Mouse (Mus musculus) heart, embryonic 11.5 days (tissue): ENCODE measurements around the gene Slirp. TPM values are rescaled to one million over a fixed set of nuclear protein-coding genes. Genes with fewer than 3 reads are reported as not detected.

Experiments
- ATAC-seq: fragments of 200-750 bp; cut with Nextera tagmentation; replicated peaks from 2 replicates; pipeline ENCODE4 v1.8.0; 2017; ENCODE audit warnings: moderate library complexity; ENCODE audit not compliant: insufficient number of reproducible peaks, low FRiP score, low TSS enrichment
- H3K27ac ChIP-seq: fragments of 300-500 bp; sonication (generic); 2 replicates; pipeline ENCODE4 v1.5.1; 2014; ENCODE audit warnings: mild to moderate bottlenecking, low read depth, low read length
- H3K27me3 ChIP-seq: fragments of 300-500 bp; sonication (generic); 2 replicates; pipeline ENCODE4 v1.6.1; 2014; ENCODE audit warnings: mild to moderate bottlenecking, low read length, mixed read lengths; ENCODE audit not compliant: control insufficient read depth, insufficient read depth
- H3K36me3 ChIP-seq: fragments of 300-500 bp; sonication (generic); 2 replicates; pipeline ENCODE4 v1.6.1; 2014; ENCODE audit warnings: mild to moderate bottlenecking, low read length, moderate library complexity, mixed read lengths; ENCODE audit not compliant: control insufficient read depth, insufficient read depth
- H3K4me1 ChIP-seq: fragments of 300-500 bp; sonication (generic); 2 replicates; pipeline ENCODE4 v1.6.1; 2014; ENCODE audit warnings: low read length; ENCODE audit not compliant: control insufficient read depth, insufficient read depth
- H3K4me2 ChIP-seq: fragments of 300-500 bp; sonication (generic); 2 replicates; pipeline ENCODE4 v1.6.1; 2014; ENCODE audit warnings: mild to moderate bottlenecking, moderate library complexity
- H3K4me3 ChIP-seq: fragments of 300-500 bp; sonication (generic); 2 replicates; pipeline ENCODE4 v1.5.1; 2014; ENCODE audit warnings: low read depth, low read length
- H3K9ac ChIP-seq: fragments of 300-500 bp; sonication (generic); 2 replicates; pipeline ENCODE4 v1.6.1; 2014; ENCODE audit warnings: mild to moderate bottlenecking, low read depth, low read length, moderate library complexity
- H3K9me3 ChIP-seq: fragments of 300-500 bp; sonication (generic); replicated peaks from 2 replicates; pipeline ENCODE4 v1.6.1; 2016; ENCODE audit warnings: low read length; ENCODE audit not compliant: control insufficient read depth
- WGBS: fragments of 180-500 bp; shearing (Covaris S2); extraction: QIAGEN DNeasy Blood & Tissue Kit; methylation state at CpG from one replicate; pipeline ENCODE4 v1.1.7; 2014; ENCODE audit not compliant: insufficient replicate concordance; 5-methylcytosine and 5-hydroxymethylcytosine counted together
- polyA plus RNA-seq: library from polyadenylated mRNA; unstranded; fragments of >200 nt; fragmentation: Nextera tagmentation; extraction: Ambion mirVana; gene quantifications from 2 replicates; pipeline ENCODE4 v1.2.1, GENCODE M21; 2014

Gene Slirp
- polyA plus RNA-seq = 256 and 291 TPM in 2 replicates

DNA sequence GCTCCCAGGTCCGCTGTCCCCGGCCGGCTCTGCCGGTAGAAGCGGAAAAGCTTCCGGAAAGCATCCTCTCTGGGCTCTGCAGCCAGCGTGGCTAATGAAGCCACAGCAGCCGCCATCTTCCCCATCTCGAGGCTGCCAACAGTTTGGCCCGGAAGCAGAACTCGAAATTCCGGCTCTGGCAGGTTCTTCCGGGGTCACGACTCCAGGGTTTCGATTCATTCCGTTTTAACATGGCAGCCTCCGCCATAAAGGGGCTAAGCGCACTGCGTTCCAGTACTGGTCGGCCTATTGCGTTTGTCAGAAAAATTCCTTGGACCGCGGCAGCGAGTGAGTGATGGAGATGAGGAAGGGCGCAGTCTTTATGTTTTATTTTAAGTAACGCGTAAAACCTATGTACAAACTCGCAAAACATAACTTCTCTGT, at the start of gene Slirp, which contains the start of gene Alkbh1:
Slirp (plus strand) TSS at position 197 of the 423 bp plus-strand sequence.
Alkbh1 (minus strand) TSS at position 318 of the 423 bp plus-strand sequence.
- Histone ChIP-seq H3K4me1 (peaks cover 8% of the 10 kb centered on the region), H3K9me3 (no peaks in the 10 kb centered on the region), H3K4me3 (peak within 1 kb of the TSS; percentile 99), H3K36me3 (peaks cover 25% of the 10 kb centered on the region), H3K4me2 (peak within 1 kb of the TSS; percentile 83), H3K27me3 (no peaks in the 10 kb centered on the region), H3K9ac (peak within 1 kb of the TSS; percentile 98), H3K27ac (peak within 1 kb of the TSS; percentile 89)
- ATAC-seq = peak; percentile 82
- under 1% methylated on average over 28 of the region's 28 CpGs for WGBS

GRCm38 (mm10) chr12:87394316-87394715, 49.4 kb upstream of the Slirp start:
- H3K36me3 ChIP-seq = no peaks in the 10 kb centered on the region
- no peak overlapping the region for H3K27ac ChIP-seq
- H3K4me1 ChIP-seq = no peaks in the 10 kb centered on the region
- no peaks in the 10 kb centered on the region for H3K9me3 ChIP-seq
- no peak overlapping the region for H3K9ac ChIP-seq
- no peak overlapping the region for H3K4me2 ChIP-seq
- H3K4me3 ChIP-seq = no peak overlapping the region
- H3K27me3 ChIP-seq = no peaks in the 10 kb centered on the region
- no peak for ATAC-seq
- WGBS = 83% methylated on average over 6 of the region's 6 CpGs

- H3K4me3 ChIP-seq = no peak overlapping the region
- no peaks in the 10 kb centered on the region for H3K27me3 ChIP-seq
- no peak overlapping the region for H3K27ac ChIP-seq
- 79% methylated on average over 4 of the region's 4 CpGs for WGBS
- H3K4me2 ChIP-seq = no peak overlapping the region
- no peak for ATAC-seq
- no peaks in the 10 kb centered on the region for H3K4me1 ChIP-seq
- H3K36me3 ChIP-seq = no peaks in the 10 kb centered on the region
- no peak overlapping the region for H3K9ac ChIP-seq
- no peaks in the 10 kb centered on the region for H3K9me3 ChIP-seq
Measured at GRCm38 (mm10) chr12:87397126-87397525, 46.6 kb upstream of the Slirp start.

DNA sequence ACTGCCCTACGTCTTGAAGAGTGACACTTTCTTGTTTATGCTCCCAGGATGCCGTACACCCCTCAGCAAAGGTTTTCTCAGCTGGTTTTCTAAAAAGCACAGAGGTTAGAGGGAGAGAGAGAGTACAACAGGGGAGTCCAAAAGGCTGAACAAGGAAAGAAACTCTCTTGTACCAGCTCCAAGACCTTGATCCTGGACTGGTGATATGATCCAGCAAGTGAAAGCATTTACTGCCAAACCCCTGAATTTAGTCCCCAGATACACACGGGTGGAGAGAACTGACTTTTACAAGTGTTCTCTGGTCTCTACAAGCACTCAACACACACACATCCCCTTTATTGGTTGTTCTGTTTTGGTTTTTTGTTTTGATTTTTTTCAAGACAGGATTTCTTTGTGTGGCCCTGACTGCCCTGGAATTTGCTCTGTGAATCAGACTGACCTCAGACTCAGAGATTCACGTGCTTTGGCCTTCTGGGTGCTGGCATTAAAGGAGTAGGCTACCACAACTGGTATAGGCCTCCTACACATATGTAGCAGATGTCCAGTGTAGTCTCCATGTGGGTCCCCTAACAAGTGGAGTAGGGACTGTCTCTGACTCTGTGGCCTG, 45.8 kb upstream of the Slirp start:
- no peak for ATAC-seq
- no peaks in the 10 kb centered on the region for H3K36me3 ChIP-seq
- H3K9me3 ChIP-seq = no peaks in the 10 kb centered on the region
- no peak overlapping the region for H3K9ac ChIP-seq
- no peaks in the 10 kb centered on the region for H3K4me1 ChIP-seq
- no peak overlapping the region for H3K27ac ChIP-seq
- H3K27me3 ChIP-seq = no peaks in the 10 kb centered on the region
- WGBS = 74% methylated on average over 4 of the region's 4 CpGs
- no peak overlapping the region for H3K4me2 ChIP-seq
- H3K4me3 ChIP-seq = no peak overlapping the region

- H3K4me3 ChIP-seq = no peak overlapping the region
- H3K9me3 ChIP-seq = no peaks in the 10 kb centered on the region
- 77% methylated on average over 10 of the region's 10 CpGs for WGBS
- H3K27me3 ChIP-seq = no peaks in the 10 kb centered on the region
- H3K4me1 ChIP-seq = no peaks in the 10 kb centered on the region
- H3K9ac ChIP-seq = no peak overlapping the region
- H3K27ac ChIP-seq = no peak overlapping the region
- H3K36me3 ChIP-seq = no peaks in the 10 kb centered on the region
- no peak for ATAC-seq
- no peak overlapping the region for H3K4me2 ChIP-seq
Measured at GRCm38 (mm10) chr12:87399119-87399819, 44.4 kb upstream of the Slirp start.

GRCm38 (mm10) chr12:87401883-87402282, 41.8 kb upstream of the Slirp start:
- WGBS = 49% methylated on average over 6 of the region's 6 CpGs
- Histone ChIP-seq H3K27ac (no peak overlapping the region), H3K9me3 (no peaks in the 10 kb centered on the region), H3K9ac (no peak overlapping the region), H3K4me2 (no peak overlapping the region), H3K36me3 (no peaks in the 10 kb centered on the region), H3K27me3 (no peaks in the 10 kb centered on the region), H3K4me3 (no peak overlapping the region), H3K4me1 (no peaks in the 10 kb centered on the region)
- no peak for ATAC-seq

- Histone ChIP-seq H3K4me3 (no peak overlapping the region), H3K36me3 (no peaks in the 10 kb centered on the region), H3K4me1 (peaks cover 3% of the 10 kb centered on the region; the same call in 1 of the 2 replicates), H3K4me2 (no peak overlapping the region), H3K9ac (no peak overlapping the region), H3K27me3 (no peaks in the 10 kb centered on the region), H3K27ac (no peak overlapping the region), H3K9me3 (no peaks in the 10 kb centered on the region)
- 81% methylated on average over 4 of the region's 4 CpGs for WGBS
- ATAC-seq = no peak
Measured at GRCm38 (mm10) chr12:87405165-87405564, 38.5 kb upstream of the Slirp start.

- H3K27me3 ChIP-seq = no peaks in the 10 kb centered on the region
- H3K4me3 ChIP-seq = no peak overlapping the region
- H3K36me3 ChIP-seq = no peaks in the 10 kb centered on the region
- no peak overlapping the region for H3K27ac ChIP-seq
- H3K4me1 ChIP-seq = peaks cover 3% of the 10 kb centered on the region; the same call in 1 of the 2 replicates
- H3K9ac ChIP-seq = no peak overlapping the region
- no peaks in the 10 kb centered on the region for H3K9me3 ChIP-seq
- ATAC-seq = no peak
- WGBS = 62% methylated on average over 3 of the region's 3 CpGs
- H3K4me2 ChIP-seq = no peak overlapping the region
Measured at GRCm38 (mm10) chr12:87405721-87406120, 38.0 kb upstream of the Slirp start.
